Mouse (Mus musculus) lung, postnatal 0 days (tissue): ENCODE data around the gene Spats1.

Source experiments
- CTCF ChIP-seq: IDR thresholded peaks from 2 replicates; pipeline ENCODE4 v1.5.1; 2016; ENCODE audit warnings: antibody characterized with exemption, mild to moderate bottlenecking
- EP300 ChIP-seq: IDR thresholded peaks from 2 replicates; pipeline ENCODE4 v1.6.1; 2016; ENCODE audit warnings: antibody characterized with exemption, mild to moderate bottlenecking, control low read depth

GRCm38 (mm10) chr17:45434262-45434590 lies 41.0 kb downstream of the Spats1 start:
- TF ChIP-seq CTCF = no peak
- TF ChIP-seq EP300 = no peak
